Mouse (Mus musculus) cortical plate, adult 2 months (tissue): ENCODE data around the gene Mkrn1. TPM values are rescaled to one million over a fixed set of nuclear protein-coding genes. Genes with fewer than 3 reads are reported as not detected.
A peak's percentile ranks its signal among the peaks of the same experiment; 100 is the strongest.
"Not testable (repeated sequence)": the region's sequence is repeated elsewhere in the genome, so short reads cannot be mapped to it uniquely, and the experiment has no call there.

Experiments used
- H3K27ac ChIP-seq: fragments of 200-500 bp; 2 replicates; pipeline ENCODE4 v1.5.1; 2012; ENCODE audit warnings: low read length, control low read depth, inconsistent platforms; ENCODE audit not compliant: insufficient read depth
- H3K4me1 ChIP-seq: fragments of 200-500 bp; 2 replicates; pipeline ENCODE4 v1.6.1; 2011; ENCODE audit warnings: low read length; ENCODE audit not compliant: control insufficient read depth, insufficient read depth
- H3K4me3 ChIP-seq: fragments of 200-500 bp; 2 replicates; pipeline ENCODE4 v1.5.1; 2011; ENCODE audit warnings: mild to moderate bottlenecking, low read length, control low read depth; ENCODE audit not compliant: insufficient read depth
- CTCF ChIP-seq: fragments of 200-500 bp; IDR thresholded peaks from 2 replicates; pipeline ENCODE4 v1.5.1; 2011; ENCODE audit warnings: mild to moderate bottlenecking, control low read depth, low read length; ENCODE audit not compliant: insufficient read depth; ENCODE audit errors: extremely low read depth
- POLR2A ChIP-seq: fragments of 200-500 bp; IDR thresholded peaks from 2 replicates; pipeline ENCODE4 v1.6.1; 2011; ENCODE audit warnings: mild to moderate bottlenecking, low read length, control low read depth; ENCODE audit not compliant: insufficient read depth; ENCODE audit errors: extremely low read depth
- polyA plus RNA-seq: library from polyadenylated mRNA; depleted of rRNA; stranded (reverse); fragments of >200 nt; gene quantifications from 2 replicates; pipeline ENCODE4 v1.2.3, GENCODE M21; 2012

The Mkrn1 gene
- polyA plus RNA-seq, 1 experiment: 105 TPM

DNA sequence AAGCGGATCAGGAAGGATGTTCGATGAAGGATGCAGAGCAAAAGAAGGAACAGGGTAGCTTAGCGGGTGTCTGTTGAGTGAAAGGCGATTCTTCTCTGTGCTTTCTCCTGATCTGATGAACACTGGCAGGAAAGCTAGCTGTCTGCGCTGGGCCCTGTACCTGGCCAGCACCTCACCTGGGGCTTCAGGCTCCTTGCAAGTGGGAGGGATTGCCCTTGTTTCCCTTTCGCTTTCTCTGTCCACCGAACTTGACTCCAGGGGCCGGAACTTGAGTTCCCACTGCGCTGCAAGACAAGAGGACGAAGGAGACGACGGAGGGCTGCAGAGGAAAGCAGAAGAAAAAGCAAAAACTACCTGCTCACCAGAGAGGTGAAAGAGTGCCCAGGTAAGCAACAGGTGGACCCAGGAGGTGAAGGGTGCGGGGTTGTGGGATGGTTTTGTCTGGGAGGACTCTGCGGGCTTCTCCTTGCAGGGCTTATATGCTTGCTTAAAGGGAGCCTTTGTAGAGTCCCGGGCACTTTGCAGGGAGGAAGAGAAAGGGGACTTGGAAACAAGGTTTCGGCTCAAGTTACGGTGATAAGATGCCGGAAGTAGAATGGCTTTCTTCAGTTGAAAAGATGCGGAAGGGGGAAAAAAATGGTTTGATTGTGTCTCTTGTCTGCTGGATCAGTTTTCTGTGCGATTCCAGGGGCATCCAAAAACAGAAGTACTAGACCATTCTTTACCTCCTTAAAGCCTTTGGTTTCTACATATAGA is 39.0 kb downstream of the Mkrn1 start, which contains the start of gene Rab19:
Gene Rab19 (plus strand): TSS at position 51 of the 756 bp plus-strand sequence.
- no peak within 1 kb of the TSS for H3K27ac ChIP-seq
- peak within 1 kb of the TSS; percentile 15; the same call in 1 of the 2 replicates for H3K4me3 ChIP-seq
- no peak for TF ChIP-seq CTCF
- TF ChIP-seq POLR2A: no peak
- peaks cover 2% of the 10 kb centered on the region; the same call in 1 of the 2 replicates for H3K4me1 ChIP-seq

- H3K27ac ChIP-seq: no peak overlapping the region
- H3K4me1 ChIP-seq: peaks cover 4% of the 10 kb centered on the region
- no peak for TF ChIP-seq CTCF
- no peak for TF ChIP-seq POLR2A
- H3K4me3 ChIP-seq: no peak overlapping the region
Measured at GRCm38 (mm10) chr6:39380276-39380675, 40.0 kb downstream of the Mkrn1 start.

GRCm38 (mm10) chr6:39379749-39380148 is 40.5 kb downstream of the Mkrn1 start:
- peaks cover 4% of the 10 kb centered on the region for H3K4me1 ChIP-seq
- H3K4me3 ChIP-seq: no peak overlapping the region
- TF ChIP-seq CTCF (no peak), POLR2A (no peak)
- H3K27ac ChIP-seq: no peak overlapping the region

DNA sequence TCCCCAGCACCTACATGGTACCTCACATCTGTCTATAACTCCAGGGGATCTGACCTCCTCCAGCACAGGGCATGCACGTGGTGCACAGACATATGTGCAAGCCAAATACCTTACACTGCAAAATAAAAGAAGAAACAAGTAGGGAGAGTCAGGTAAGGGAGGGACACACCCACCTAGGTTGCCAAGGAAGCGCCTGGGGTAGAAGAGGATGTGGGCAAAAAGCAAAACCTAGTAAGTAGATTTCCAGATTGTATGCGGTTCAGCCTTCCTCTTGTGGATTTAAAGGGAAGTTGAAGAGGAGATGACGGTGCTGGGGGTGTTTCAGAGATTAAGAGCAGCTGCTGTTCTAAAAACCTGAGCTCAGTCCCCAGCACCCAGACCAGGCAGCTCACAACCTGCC is 41.0 kb downstream of the Mkrn1 start:
- Histone ChIP-seq H3K4me3 (no peak overlapping the region), H3K4me1 (peaks cover 4% of the 10 kb centered on the region), H3K27ac (no peak overlapping the region)
- TF ChIP-seq CTCF (no peak), POLR2A (no peak)

GRCm38 (mm10) chr6:39378161-39378835 is 42.0 kb downstream of the Mkrn1 start:
- not testable (repeated sequence) for H3K4me3 ChIP-seq, H3K4me1 ChIP-seq, H3K27ac ChIP-seq

DNA sequence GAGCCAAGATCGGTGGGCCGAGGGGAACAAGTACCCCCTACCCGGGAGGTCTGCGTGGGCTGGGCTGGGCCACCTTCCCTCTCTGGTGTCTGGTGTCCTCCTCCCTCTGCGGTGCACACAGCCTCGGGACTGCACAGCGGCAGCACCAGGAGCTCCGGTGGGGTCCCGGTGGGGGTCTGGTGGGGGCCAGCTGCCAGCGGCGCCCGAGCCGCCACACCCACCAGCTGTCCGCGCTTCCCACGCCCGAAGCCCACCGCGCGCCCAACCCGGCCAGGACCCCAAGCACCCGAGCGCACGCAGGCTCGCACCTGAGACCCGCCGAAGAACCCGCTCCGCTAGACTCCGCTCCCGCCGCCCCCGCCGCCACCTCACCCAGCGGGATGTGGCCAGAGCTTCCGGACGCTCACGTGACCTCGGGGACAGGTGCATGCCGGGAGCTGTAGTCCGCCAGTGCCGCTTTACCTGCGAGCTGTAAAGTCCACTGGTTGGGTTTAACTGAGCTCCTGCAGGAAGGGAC is 42.9 kb downstream of the Mkrn1 start, which contains the start of gene Slc37a3:
Gene Slc37a3 (minus strand): TSS at position 365 of the 517 bp plus-strand sequence.
- Histone ChIP-seq H3K4me3 (peak within 1 kb of the TSS; percentile 79), H3K27ac (peak within 1 kb of the TSS; percentile 58; the same call in 1 of the 2 replicates), H3K4me1 (peaks cover 5% of the 10 kb centered on the region)
- TF ChIP-seq POLR2A (0 out of 2 replicates have a peak, but pooled peaks have one; percentile 40), CTCF (no peak)

GRCm38 (mm10) chr6:39376775-39377174 is 43.5 kb downstream of the Mkrn1 start:
- Histone ChIP-seq H3K4me3 (peak overlapping the region; percentile 79), H3K4me1 (peaks cover 5% of the 10 kb centered on the region), H3K27ac (no peak overlapping the region)
- no peak for TF ChIP-seq POLR2A

DNA sequence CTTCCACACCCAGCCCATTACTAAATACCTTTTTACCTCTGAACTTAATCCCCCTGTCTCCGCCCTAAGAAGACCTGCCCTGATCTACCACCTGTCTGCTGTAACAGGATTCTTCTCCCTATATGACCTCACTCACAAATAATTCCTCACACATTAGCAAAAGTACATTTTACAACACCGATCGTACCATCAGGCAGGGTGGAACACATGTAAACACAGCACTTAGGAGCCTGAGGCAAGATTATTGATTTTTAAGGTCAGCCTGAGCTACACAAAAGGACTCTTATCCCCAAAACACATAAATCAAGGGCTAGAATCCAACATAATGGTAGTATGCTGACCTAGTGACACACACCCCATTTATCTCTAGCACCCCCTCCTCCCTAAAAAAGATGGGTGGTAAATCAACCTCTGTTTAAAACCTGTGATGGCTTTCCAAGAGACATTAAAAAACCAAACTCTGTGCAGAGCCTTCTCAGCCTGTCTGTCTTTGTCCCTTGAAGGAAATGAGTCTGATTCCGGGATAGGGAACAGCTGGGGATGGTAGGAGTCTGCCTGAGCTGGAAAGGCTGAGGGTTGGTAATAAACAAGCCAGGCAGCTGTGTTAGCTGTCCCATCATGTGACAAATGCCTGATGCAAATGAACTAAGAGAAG is 46.8 kb downstream of the Mkrn1 start:
- TF ChIP-seq CTCF (no peak), POLR2A (no peak)
- Histone ChIP-seq H3K4me1 (peaks cover 5% of the 10 kb centered on the region), H3K27ac (no peak overlapping the region), H3K4me3 (no peak overlapping the region)

DNA sequence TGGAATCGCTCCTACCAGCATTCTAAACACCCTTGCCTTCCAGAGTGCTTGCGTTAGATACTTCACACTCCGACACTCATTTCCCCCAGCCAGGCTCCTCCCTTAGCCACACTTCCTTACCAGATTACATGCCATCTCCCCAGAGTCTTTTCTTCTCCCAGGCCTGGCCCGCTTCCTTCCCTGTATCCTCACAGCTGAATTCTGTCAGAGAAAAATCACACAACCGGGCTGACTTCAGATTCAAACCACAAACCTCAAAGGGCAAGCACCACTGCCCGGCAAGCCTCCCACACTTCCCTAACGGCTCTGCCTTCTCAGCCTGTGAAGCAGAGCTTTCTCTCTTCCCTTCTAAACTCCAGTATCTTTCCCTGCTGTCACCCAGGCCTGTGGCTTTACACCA is 47.5 kb downstream of the Mkrn1 start:
- peaks cover 5% of the 10 kb centered on the region for H3K4me1 ChIP-seq
- TF ChIP-seq CTCF (no peak), POLR2A (no peak)
- no peak overlapping the region for H3K4me3 ChIP-seq
- no peak overlapping the region for H3K27ac ChIP-seq
